Mouse (Mus musculus) MEL-GATA-1-ER (cell line): ENCODE measurements at regions not wholly inside any gene's neighbourhood (a gene's known extent, or its start where the extent isn't known, plus 50 kb on each side); places are given as distances from the start of the nearest gene placed in this dataset.
"Not testable (repeated sequence)": the region's sequence is repeated elsewhere in the genome, so short reads cannot be mapped to it uniquely, and the experiment has no call there.

Source experiments
- DNase-seq: peaks from one replicate; pipeline ENCODE4 v3.0.0-alpha.2; 2012; ENCODE audit warnings: low read depth; ENCODE audit errors: extremely low read depth

GRCm38 (mm10) chr3:21621745-21622144 is 454.7 kb upstream of the Tbl1xr1 start:
- peak; percentile 56 for DNase-seq

GRCm38 (mm10) chr3:21625039-21625438 is 451.4 kb upstream of the Tbl1xr1 start:
- no peak for DNase-seq

GRCm38 (mm10) chr3:21626029-21626428 is 450.4 kb upstream of the Tbl1xr1 start:
- no peak for DNase-seq

GRCm38 (mm10) chr3:21627048-21627447 is 449.4 kb upstream of the Tbl1xr1 start:
- DNase-seq, result not testable (repeated sequence)

GRCm38 (mm10) chr3:21633600-21634221 is 442.7 kb upstream of the Tbl1xr1 start:
- DNase-seq, result peak; percentile 57

GRCm38 (mm10) chr3:21634675-21635204 is 441.7 kb upstream of the Tbl1xr1 start:
- DNase-seq, result no peak

- DNase-seq, result no peak
These were observed 437.6 kb upstream of the Tbl1xr1 start for GRCm38 (mm10) chr3:21638886-21639285.

- no peak for DNase-seq
These were observed 436.9 kb upstream of the Tbl1xr1 start for GRCm38 (mm10) chr3:21639576-21639975.

GRCm38 (mm10) chr3:21644086-21644485 is 432.4 kb upstream of the Tbl1xr1 start:
- DNase-seq, result no peak

- no peak for DNase-seq
These were observed 431.2 kb upstream of the Tbl1xr1 start for GRCm38 (mm10) chr3:21645268-21645667.

- DNase-seq, result no peak
These were observed 426.5 kb upstream of the Tbl1xr1 start for GRCm38 (mm10) chr3:21649885-21650469.

- no peak for DNase-seq
These were observed 421.2 kb upstream of the Tbl1xr1 start for GRCm38 (mm10) chr3:21655301-21655700.

GRCm38 (mm10) chr3:21667349-21668143 is 408.9 kb upstream of the Tbl1xr1 start:
- no peak for DNase-seq

GRCm38 (mm10) chr3:21671885-21672284 is 404.6 kb upstream of the Tbl1xr1 start:
- no peak for DNase-seq

GRCm38 (mm10) chr3:21672492-21672891 is 404.0 kb upstream of the Tbl1xr1 start:
- no peak for DNase-seq

GRCm38 (mm10) chr3:21673466-21673865 is 403.0 kb upstream of the Tbl1xr1 start:
- no peak for DNase-seq

GRCm38 (mm10) chr3:21678265-21678664 is 398.2 kb upstream of the Tbl1xr1 start:
- no peak for DNase-seq

GRCm38 (mm10) chr3:21678734-21679133 is 397.7 kb upstream of the Tbl1xr1 start:
- DNase-seq, result no peak

GRCm38 (mm10) chr3:21697980-21698672 is 378.3 kb upstream of the Tbl1xr1 start:
- not testable (repeated sequence) for DNase-seq

GRCm38 (mm10) chr3:21699526-21699925 is 376.9 kb upstream of the Tbl1xr1 start:
- DNase-seq, result no peak

- DNase-seq, result peak; percentile 3
These were observed 376.1 kb upstream of the Tbl1xr1 start for GRCm38 (mm10) chr3:21700326-21700725.
